Mouse (Mus musculus) embryonic facial prominence, embryonic 13.5 days (tissue): Measurements from ENCODE around the gene Arl15. TPM values are rescaled to one million over a fixed set of nuclear protein-coding genes. Genes with fewer than 3 reads are reported as not detected.
A peak's percentile ranks its signal among the peaks of the same experiment; 100 is the strongest.

Experiments used
- ATAC-seq: fragments of 200-750 bp; cut with Nextera tagmentation; 2 replicates; pipeline ENCODE4 v1.8.0; 2017; ENCODE audit warnings: low read depth; ENCODE audit not compliant: insufficient number of reproducible peaks, insufficient read depth, low FRiP score, low TSS enrichment
- H3K27ac ChIP-seq: fragments of 300-500 bp; sonication (generic); 2 replicates; pipeline ENCODE4 v1.5.1; 2015; ENCODE audit warnings: moderate library complexity, mild to moderate bottlenecking, inconsistent platforms
- H3K27me3 ChIP-seq: fragments of 300-500 bp; sonication (generic); 2 replicates; pipeline ENCODE4 v1.6.1; 2015; ENCODE audit warnings: mild to moderate bottlenecking, inconsistent platforms
- H3K36me3 ChIP-seq: fragments of 300-500 bp; sonication (generic); 2 replicates; pipeline ENCODE4 v1.6.1; 2015; ENCODE audit warnings: mild to moderate bottlenecking, inconsistent platforms
- H3K4me1 ChIP-seq: fragments of 300-500 bp; sonication (generic); 2 replicates; pipeline ENCODE4 v1.6.1; 2015; ENCODE audit warnings: inconsistent platforms
- H3K4me2 ChIP-seq: fragments of 300-500 bp; sonication (generic); 2 replicates; pipeline ENCODE4 v1.6.1; 2015; ENCODE audit warnings: moderate library complexity, mild to moderate bottlenecking, inconsistent platforms
- H3K4me3 ChIP-seq: fragments of 300-500 bp; sonication (generic); 2 replicates; pipeline ENCODE4 v1.5.1; 2015; ENCODE audit warnings: mild to moderate bottlenecking, inconsistent platforms
- H3K9ac ChIP-seq: fragments of 300-500 bp; sonication (generic); 2 replicates; pipeline ENCODE4 v1.6.1; 2015; ENCODE audit warnings: mild to moderate bottlenecking, inconsistent platforms
- H3K9me3 ChIP-seq: fragments of 300-500 bp; sonication (generic); 2 replicates; pipeline ENCODE4 v1.6.1; 2016; ENCODE audit warnings: inconsistent platforms
- WGBS: fragments of 180-500 bp; shearing (Covaris S2); methylation state at CpG from one replicate; pipeline ENCODE4 v1.1.7; 2015; ENCODE audit warnings: mixed read lengths; 5-methylcytosine and 5-hydroxymethylcytosine counted together
- polyA plus RNA-seq: library from polyadenylated mRNA; unstranded; fragments of >200 nt; fragmentation: Nextera tagmentation; extraction: Ambion mirVana; gene quantifications from 2 replicates; pipeline ENCODE4 v1.2.1, GENCODE M21; 2015

Gene Arl15
- polyA plus RNA-seq, 1 experiment from 2014 or later: 16.5 TPM

GRCm38 (mm10) chr13:114003463-114003862 is 209.2 kb downstream of the Arl15 start:
- Histone ChIP-seq H3K27me3 (no peaks in the 10 kb centered on the region), H3K9me3 (no peaks in the 10 kb centered on the region), H3K36me3 (no peaks in the 10 kb centered on the region), H3K27ac (0 out of 2 replicates have a peak overlapping the region, but pooled peaks have one; percentile 44), H3K4me3 (no peak overlapping the region), H3K4me1 (peaks cover 14% of the 10 kb centered on the region), H3K9ac (no peak overlapping the region), H3K4me2 (no peak overlapping the region)
- 76% methylated on average over 10 of the region's 10 CpGs for WGBS
- ATAC-seq: no peak

DNA sequence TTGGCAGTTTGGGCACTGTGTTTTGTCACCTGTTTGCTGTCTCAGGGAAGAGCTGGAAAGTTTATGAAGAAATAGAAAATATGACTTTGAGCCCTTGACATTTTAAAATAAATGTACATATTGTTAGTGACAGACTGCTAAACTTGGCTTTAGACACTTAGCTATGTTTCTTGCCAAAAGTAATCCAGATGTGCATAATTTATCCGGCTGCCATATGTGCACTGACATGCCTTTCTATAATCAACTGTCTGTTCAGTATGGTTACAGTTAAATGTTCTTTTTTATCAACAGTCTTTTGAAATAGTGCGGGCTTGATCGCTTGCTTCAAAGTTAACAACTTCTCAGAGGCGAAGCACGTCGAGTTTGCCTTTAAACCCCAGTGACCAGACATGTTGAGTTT is 209.9 kb downstream of the Arl15 start:
- Histone ChIP-seq H3K4me2 (no peak overlapping the region), H3K4me3 (no peak overlapping the region), H3K9ac (no peak overlapping the region), H3K36me3 (no peaks in the 10 kb centered on the region), H3K27me3 (no peaks in the 10 kb centered on the region), H3K4me1 (peaks cover 14% of the 10 kb centered on the region), H3K27ac (peak overlapping the region; percentile 44; the same call in 1 of the 2 replicates), H3K9me3 (no peaks in the 10 kb centered on the region)
- 28% methylated on average over 6 of the region's 6 CpGs for WGBS
- ATAC-seq: no peak

DNA sequence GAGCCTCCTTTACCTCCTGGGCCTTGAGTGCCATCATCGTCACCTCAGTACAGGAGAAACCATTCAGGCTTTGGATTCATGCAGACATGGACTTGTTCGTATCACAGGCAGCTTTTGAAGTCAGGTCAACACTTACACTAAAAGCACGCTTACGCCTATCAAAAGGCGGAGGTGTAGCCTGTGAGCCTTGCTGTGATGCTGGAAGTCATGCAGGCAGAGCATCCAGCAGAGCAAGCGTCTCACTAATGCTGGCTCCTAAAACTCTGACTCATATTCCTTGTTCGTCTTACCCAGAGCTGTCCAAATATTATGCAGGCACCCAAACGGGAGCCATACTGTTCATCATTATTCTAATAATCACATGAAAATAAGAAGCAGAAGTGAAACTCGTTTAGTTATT is 215.5 kb downstream of the Arl15 start:
- Histone ChIP-seq H3K36me3 (no peaks in the 10 kb centered on the region), H3K9me3 (no peaks in the 10 kb centered on the region), H3K4me3 (no peak overlapping the region), H3K9ac (no peak overlapping the region), H3K27ac (no peak overlapping the region), H3K27me3 (no peaks in the 10 kb centered on the region), H3K4me2 (no peak overlapping the region), H3K4me1 (peaks cover 15% of the 10 kb centered on the region)
- WGBS: 80% methylated on average over 9 of the region's 9 CpGs
- no peak for ATAC-seq

GRCm38 (mm10) chr13:114010521-114010920 is 216.2 kb downstream of the Arl15 start:
- H3K4me1 ChIP-seq: peaks cover 15% of the 10 kb centered on the region
- H3K9me3 ChIP-seq: no peaks in the 10 kb centered on the region
- no peaks in the 10 kb centered on the region for H3K27me3 ChIP-seq
- H3K36me3 ChIP-seq: no peaks in the 10 kb centered on the region
- H3K4me3 ChIP-seq: no peak overlapping the region
- 70% methylated on average over 9 of the region's 9 CpGs for WGBS
- no peak overlapping the region for H3K27ac ChIP-seq
- 0 out of 2 replicates have a peak overlapping the region, but pooled peaks have one; percentile 26 for H3K4me2 ChIP-seq
- H3K9ac ChIP-seq: no peak overlapping the region
- no peak for ATAC-seq

- Histone ChIP-seq H3K27ac (peak overlapping the region; percentile 8; the same call in 1 of the 2 replicates), H3K4me1 (peaks cover 15% of the 10 kb centered on the region), H3K36me3 (no peaks in the 10 kb centered on the region), H3K9me3 (no peaks in the 10 kb centered on the region), H3K4me2 (peak overlapping the region; percentile 26), H3K9ac (no peak overlapping the region), H3K4me3 (no peak overlapping the region), H3K27me3 (no peaks in the 10 kb centered on the region)
- WGBS: 25% methylated on average over 12 of the region's 12 CpGs
- ATAC-seq: no peak
Measured at GRCm38 (mm10) chr13:114011019-114011418, 216.7 kb downstream of the Arl15 start.

DNA sequence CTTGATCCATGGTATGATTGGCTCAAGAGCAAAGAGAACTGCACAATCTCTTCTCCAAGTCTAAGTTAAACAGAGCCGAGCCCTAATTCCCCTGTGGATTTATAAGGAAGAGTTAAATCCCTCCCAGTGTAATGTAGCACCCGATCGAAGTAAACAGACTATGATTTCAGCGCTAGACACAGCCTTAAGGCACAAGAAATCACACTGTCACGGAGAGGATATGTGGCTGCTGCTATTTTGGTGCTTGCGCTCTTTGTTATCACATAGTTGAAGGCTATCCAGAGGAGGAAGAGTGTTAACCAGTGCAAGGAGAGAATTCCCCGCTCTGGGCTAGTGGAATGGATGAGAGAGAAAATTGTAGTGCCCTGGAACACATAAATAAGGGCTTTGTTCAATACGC is 223.6 kb downstream of the Arl15 start:
- no peaks in the 10 kb centered on the region for H3K36me3 ChIP-seq
- H3K4me3 ChIP-seq: no peak overlapping the region
- H3K27me3 ChIP-seq: no peaks in the 10 kb centered on the region
- no peaks in the 10 kb centered on the region for H3K9me3 ChIP-seq
- no peak overlapping the region for H3K4me2 ChIP-seq
- no peak for ATAC-seq
- no peak overlapping the region for H3K27ac ChIP-seq
- H3K9ac ChIP-seq: no peak overlapping the region
- 40% methylated on average over 8 of the region's 8 CpGs for WGBS
- peaks cover 11% of the 10 kb centered on the region; the same call in 1 of the 2 replicates for H3K4me1 ChIP-seq

- H3K4me3 ChIP-seq: no peak overlapping the region
- peaks cover 5% of the 10 kb centered on the region; the same call in 1 of the 2 replicates for H3K4me1 ChIP-seq
- H3K27ac ChIP-seq: no peak overlapping the region
- H3K9ac ChIP-seq: no peak overlapping the region
- no peak for ATAC-seq
- H3K36me3 ChIP-seq: no peaks in the 10 kb centered on the region
- no peak overlapping the region for H3K4me2 ChIP-seq
- H3K9me3 ChIP-seq: no peaks in the 10 kb centered on the region
- no peaks in the 10 kb centered on the region for H3K27me3 ChIP-seq
- WGBS: 95% methylated on average over 7 of the region's 7 CpGs
Measured at GRCm38 (mm10) chr13:114023541-114023940, 229.2 kb downstream of the Arl15 start.

- Histone ChIP-seq H3K27ac (no peak overlapping the region), H3K27me3 (no peaks in the 10 kb centered on the region), H3K9ac (no peak overlapping the region), H3K9me3 (no peaks in the 10 kb centered on the region), H3K36me3 (no peaks in the 10 kb centered on the region), H3K4me3 (no peak overlapping the region), H3K4me1 (peaks cover 2% of the 10 kb centered on the region; the same call in 1 of the 2 replicates), H3K4me2 (no peak overlapping the region)
- 52% methylated on average over 6 of the region's 6 CpGs for WGBS
- no peak for ATAC-seq
Measured at GRCm38 (mm10) chr13:114026306-114026705, 232.0 kb downstream of the Arl15 start.

- 80% methylated on average over 7 of the region's 7 CpGs for WGBS
- Histone ChIP-seq H3K9ac (no peak overlapping the region), H3K4me2 (no peak overlapping the region), H3K4me3 (no peak overlapping the region), H3K27ac (no peak overlapping the region), H3K9me3 (no peaks in the 10 kb centered on the region), H3K27me3 (no peaks in the 10 kb centered on the region), H3K36me3 (no peaks in the 10 kb centered on the region), H3K4me1 (no peaks in the 10 kb centered on the region)
- ATAC-seq: no peak
Measured at GRCm38 (mm10) chr13:114026751-114027150, 232.4 kb downstream of the Arl15 start.

DNA sequence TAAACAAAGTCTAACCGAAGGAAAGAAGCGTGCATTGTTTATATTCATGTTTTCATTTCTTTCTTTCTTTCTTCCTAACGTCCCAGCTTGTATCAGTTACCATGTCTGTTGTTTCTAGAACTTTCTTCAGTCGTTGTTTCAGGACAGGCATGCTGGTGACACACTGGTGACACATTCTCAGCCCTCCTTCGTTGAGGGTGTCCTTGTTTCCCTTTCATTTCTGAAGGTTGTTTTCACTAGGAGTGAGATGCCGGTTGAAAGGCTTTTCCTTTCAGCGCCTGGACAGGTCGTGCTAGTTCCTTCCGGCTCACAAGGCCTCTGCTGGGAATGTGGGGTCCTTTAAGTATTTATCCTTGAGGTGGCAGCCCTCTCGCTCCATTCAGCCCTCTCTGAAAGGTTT is 253.8 kb downstream of the Arl15 start:
- Histone ChIP-seq H3K9me3 (no peaks in the 10 kb centered on the region), H3K4me3 (no peak overlapping the region), H3K27ac (no peak overlapping the region), H3K4me1 (no peaks in the 10 kb centered on the region), H3K36me3 (no peaks in the 10 kb centered on the region), H3K27me3 (no peaks in the 10 kb centered on the region), H3K9ac (no peak overlapping the region), H3K4me2 (no peak overlapping the region)
- no peak for ATAC-seq
- 52% methylated on average over 10 of the region's 10 CpGs for WGBS

DNA sequence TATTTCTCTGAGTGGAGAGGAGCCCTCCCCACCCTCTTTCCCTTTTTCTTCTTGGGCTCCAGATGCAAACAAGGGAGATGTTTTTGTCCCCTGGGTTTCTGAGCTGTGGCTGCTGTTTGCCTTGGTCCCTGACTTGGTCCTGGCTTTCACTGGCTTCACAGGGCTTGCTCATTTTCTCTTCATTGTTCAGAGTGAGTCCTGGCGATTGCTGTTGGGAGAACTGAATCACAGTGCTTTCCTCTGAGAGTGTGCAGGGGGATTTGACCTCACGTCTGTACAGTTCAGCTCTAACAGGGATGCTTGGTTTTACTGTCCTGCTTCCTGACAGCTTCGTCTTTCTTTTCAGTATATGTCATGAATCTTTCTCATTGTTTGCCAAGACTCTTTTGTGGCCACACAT is 254.4 kb downstream of the Arl15 start:
- WGBS: 48% methylated on average over 3 of the region's 3 CpGs
- no peak for ATAC-seq
- no peaks in the 10 kb centered on the region for H3K36me3 ChIP-seq

DNA sequence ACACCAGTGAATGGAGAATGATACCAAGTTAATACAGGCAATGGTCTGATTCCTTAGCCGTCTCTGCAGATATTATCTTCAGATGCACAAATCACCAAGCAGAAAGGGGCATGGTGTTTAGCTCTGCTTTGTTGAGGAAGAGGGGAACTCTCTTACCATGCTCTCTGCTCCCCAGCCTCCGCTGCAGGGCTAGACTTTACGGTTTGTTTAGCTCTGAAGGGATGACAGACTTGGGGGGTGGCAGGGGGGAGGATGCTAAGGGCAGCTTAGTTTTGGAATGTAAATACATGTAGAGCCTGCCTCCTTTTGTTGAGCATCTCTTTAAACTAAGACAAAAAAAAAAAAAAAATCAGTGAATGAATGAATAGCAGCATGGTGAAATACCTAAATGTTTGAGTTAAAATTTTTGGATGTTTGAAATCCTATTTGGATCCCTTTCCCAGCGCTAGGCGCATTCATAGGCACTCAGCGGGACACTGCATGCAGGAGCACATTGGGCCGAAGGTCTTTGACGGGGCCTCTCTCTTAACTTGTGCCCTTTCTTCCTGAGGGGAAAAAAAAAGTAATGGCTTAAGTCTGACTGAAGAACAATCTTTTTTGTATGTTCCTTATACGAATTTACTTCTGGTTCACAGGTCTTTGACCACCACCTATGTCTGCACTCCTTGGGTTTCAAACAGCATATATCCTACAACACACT is 257.0 kb downstream of the Arl15 start:
- Histone ChIP-seq H3K27ac (no peak overlapping the region), H3K4me1 (no peaks in the 10 kb centered on the region), H3K9me3 (no peaks in the 10 kb centered on the region), H3K4me2 (no peak overlapping the region), H3K4me3 (no peak overlapping the region), H3K27me3 (no peaks in the 10 kb centered on the region), H3K36me3 (no peaks in the 10 kb centered on the region), H3K9ac (no peak overlapping the region)
- WGBS: 24% methylated on average over 9 of the region's 9 CpGs
- no peak for ATAC-seq

More for the DNA sequence above, 254.4 kb downstream of the Arl15 start:
- no peaks in the 10 kb centered on the region for H3K9me3 ChIP-seq
- H3K4me1 ChIP-seq: no peaks in the 10 kb centered on the region
- H3K27ac ChIP-seq: no peak overlapping the region
- H3K27me3 ChIP-seq: no peaks in the 10 kb centered on the region
- H3K9ac ChIP-seq: no peak overlapping the region
- H3K4me2 ChIP-seq: no peak overlapping the region
- H3K4me3 ChIP-seq: no peak overlapping the region
